Mouse (Mus musculus) midbrain, embryonic 16.5 days (tissue): Measurements from ENCODE around the gene Gm12394. TPM values are rescaled to one million over a fixed set of nuclear protein-coding genes. Genes with fewer than 3 reads are reported as not detected.

ENCODE experiments used
- polyA plus RNA-seq: library from polyadenylated mRNA; unstranded; fragments of >200 nt; fragmentation: Nextera tagmentation; extraction: Ambion mirVana; gene quantifications from 2 replicates; pipeline ENCODE4 v1.2.1, GENCODE M21; 2015

The Gm12394 gene
- polyA plus RNA-seq, 1 experiment from 2014 or later = 0.67 TPM

Other genes with a start within 250 kb of the Gm12394 start
- not detected in 2 replicates for gene Gm10591, start 244.6 kb downstream of the Gm12394 start, polyA plus RNA-seq
- gene Gm2564, start 227.1 kb downstream of the Gm12394 start, polyA plus RNA-seq = not detected in 2 replicates
- not detected in 2 replicates for gene Ccl27b, start 201.5 kb downstream of the Gm12394 start, polyA plus RNA-seq
- not detected in 2 replicates for gene Il11ra2, start 194.9 kb downstream of the Gm12394 start, polyA plus RNA-seq
- 0.70 TPM in 1 of 2 replicates, not detected in the other for gene 4930578G10Rik, start 121.2 kb downstream of the Gm12394 start, polyA plus RNA-seq
- not detected in 2 replicates for gene Ccl19, start 100.2 kb downstream of the Gm12394 start, polyA plus RNA-seq
- gene Ccl21a, start 82.8 kb downstream of the Gm12394 start, polyA plus RNA-seq = 0.63 and 2.1 TPM in 2 replicates
- 0.06 TPM in 1 of 2 replicates, not detected in the other for gene Fam205a1, start 2.9 kb downstream of the Gm12394 start, polyA plus RNA-seq
- 2.0 and 2.3 TPM in 2 replicates for gene Fam205c, start 17.5 kb upstream of the Gm12394 start, polyA plus RNA-seq
- 44.1 and 45.8 TPM in 2 replicates for gene Phf24, start 59.9 kb upstream of the Gm12394 start, polyA plus RNA-seq
- 53.8 and 56.8 TPM in 2 replicates for gene Dnajb5, start 93.0 kb upstream of the Gm12394 start, polyA plus RNA-seq
- gene 1700022I11Rik, start 112.8 kb upstream of the Gm12394 start, polyA plus RNA-seq = 0.43 and 0.57 TPM in 2 replicates
- gene Vcp, start 143.7 kb upstream of the Gm12394 start, polyA plus RNA-seq = 498 and 509 TPM in 2 replicates
- 26.9 and 30.0 TPM in 2 replicates for gene Fancg, start 153.7 kb upstream of the Gm12394 start, polyA plus RNA-seq
- gene Pigo, start 169.0 kb upstream of the Gm12394 start, polyA plus RNA-seq = 29.0 and 32.0 TPM in 2 replicates
- gene Stoml2, start 174.9 kb upstream of the Gm12394 start, polyA plus RNA-seq = 211 and 234 TPM in 2 replicates
- 43.4 and 49.9 TPM in 2 replicates for gene Fam214b, start 189.4 kb upstream of the Gm12394 start, polyA plus RNA-seq
- gene Unc13b, start 202.2 kb upstream of the Gm12394 start, polyA plus RNA-seq = 19.5 and 20.8 TPM in 2 replicates